Mouse (Mus musculus): ENCODE results near the gene Gabrd.

The Gabrd gene

GRCm38 (mm10) chr4:155343415-155344298 is 54.3 kb downstream of the Gabrd start:
- DNase-seq (ENCODE audit: low spot score in 2 of 2) = no peak

GRCm38 (mm10) chr4:155336284-155337050 is 61.4 kb downstream of the Gabrd start:
- no peak for DNase-seq (ENCODE audit: low spot score in 2 of 2)

Measured in spleen, postnatal 10 days (tissue).